Mouse (Mus musculus) forebrain, embryonic 11.5 days (tissue): ENCODE results near the gene Ppef2. TPM values are rescaled to one million over a fixed set of nuclear protein-coding genes. Genes with fewer than 3 reads are reported as not detected.
"Not testable (repeated sequence)": the region's sequence is repeated elsewhere in the genome, so short reads cannot be mapped to it uniquely, and the experiment has no call there.

Experiments used
- ATAC-seq: fragments of 200-750 bp; cut with Nextera tagmentation; replicated peaks from 2 replicates; pipeline ENCODE4 v1.8.0; 2017; ENCODE audit warnings: moderate TSS enrichment; ENCODE audit not compliant: low FRiP score
- DNase-seq: peaks from one replicate; pipeline ENCODE4 v3.0.0-alpha.2; 2017; ENCODE audit warnings: low spot score
- H3K27ac ChIP-seq: fragments of 300-500 bp; sonication (generic); 2 replicates; pipeline ENCODE4 v1.5.1; 2014; ENCODE audit warnings: low read depth, low read length
- H3K27me3 ChIP-seq: fragments of 300-500 bp; sonication (generic); 2 replicates; pipeline ENCODE4 v1.6.1; 2014; ENCODE audit warnings: mild to moderate bottlenecking, low read length, mixed read lengths; ENCODE audit not compliant: control insufficient read depth, insufficient read depth
- H3K36me3 ChIP-seq: fragments of 300-500 bp; sonication (generic); 2 replicates; pipeline ENCODE4 v1.6.1; 2014; ENCODE audit warnings: mild to moderate bottlenecking, low read length, moderate library complexity, mixed read lengths; ENCODE audit not compliant: control insufficient read depth, insufficient read depth
- H3K4me1 ChIP-seq: fragments of 300-500 bp; sonication (generic); replicated peaks from 2 replicates; pipeline ENCODE4 v1.6.1; 2014; ENCODE audit warnings: low read length, mixed read lengths; ENCODE audit not compliant: control insufficient read depth, insufficient read depth
- H3K4me2 ChIP-seq: fragments of 300-500 bp; sonication (generic); 2 replicates; pipeline ENCODE4 v1.6.1; 2014; ENCODE audit warnings: low read depth, mild to moderate bottlenecking, low read length, moderate library complexity, mixed read lengths; ENCODE audit not compliant: severe bottlenecking
- H3K4me3 ChIP-seq: fragments of 300-500 bp; sonication (generic); 2 replicates; pipeline ENCODE4 v1.5.1; 2014; ENCODE audit warnings: low read depth, low read length
- H3K9ac ChIP-seq: fragments of 300-500 bp; sonication (generic); 2 replicates; pipeline ENCODE4 v1.6.1; 2014; ENCODE audit warnings: low read length
- H3K9me3 ChIP-seq: fragments of 300-500 bp; sonication (generic); 2 replicates; pipeline ENCODE4 v1.6.1; 2016; ENCODE audit warnings: low read length, mixed read lengths; ENCODE audit not compliant: control insufficient read depth
- WGBS: fragments of 180-500 bp; shearing (Covaris S2); extraction: QIAGEN DNeasy Blood & Tissue Kit; methylation state at CpG from one replicate; pipeline ENCODE4 v1.1.7; 2014; 5-methylcytosine and 5-hydroxymethylcytosine counted together
- polyA plus RNA-seq: library from polyadenylated mRNA; unstranded; fragments of >200 nt; fragmentation: Nextera tagmentation; extraction: Ambion mirVana; gene quantifications from 2 replicates; pipeline ENCODE4 v1.2.1, GENCODE M21; 2014

Ppef2 gene
- polyA plus RNA-seq, 1 experiment from 2014 or later, result not detected

GRCm38 (mm10) chr5:92195716-92196115 lies 60.4 kb downstream of the Ppef2 start:
- H3K4me2 ChIP-seq, H3K9me3 ChIP-seq, DNase-seq, H3K27me3 ChIP-seq, H3K9ac ChIP-seq, H3K36me3 ChIP-seq, ATAC-seq, H3K4me1 ChIP-seq, H3K4me3 ChIP-seq, H3K27ac ChIP-seq: not testable (repeated sequence)
- 60% methylated on average over 2 of the region's 2 CpGs for WGBS

GRCm38 (mm10) chr5:92188881-92189483 lies 67.1 kb downstream of the Ppef2 start:
- H3K9me3 ChIP-seq, result no peaks in the 10 kb centered on the region
- H3K4me3 ChIP-seq, result no peak overlapping the region
- H3K27ac ChIP-seq, result no peak overlapping the region
- H3K9ac ChIP-seq, result no peak overlapping the region
- no peaks in the 10 kb centered on the region for H3K27me3 ChIP-seq
- no peaks in the 10 kb centered on the region for H3K4me1 ChIP-seq
- peaks cover 3% of the 10 kb centered on the region for H3K36me3 ChIP-seq
- DNase-seq (no peak), ATAC-seq (no peak)
- no peak overlapping the region for H3K4me2 ChIP-seq
- 94% methylated on average over 7 of the region's 7 CpGs for WGBS

- no peak overlapping the region for H3K4me2 ChIP-seq
- no peak for ATAC-seq
- H3K36me3 ChIP-seq, result no peaks in the 10 kb centered on the region
- no peak overlapping the region for H3K4me3 ChIP-seq
- no peaks in the 10 kb centered on the region for H3K9me3 ChIP-seq
- no peaks in the 10 kb centered on the region for H3K4me1 ChIP-seq
- no peaks in the 10 kb centered on the region for H3K27me3 ChIP-seq
- 90% methylated on average over 8 of the region's 8 CpGs for WGBS
- no peak for DNase-seq
- H3K27ac ChIP-seq, result no peak overlapping the region
- H3K9ac ChIP-seq, result no peak overlapping the region
Measured at GRCm38 (mm10) chr5:92183071-92183830, 72.8 kb downstream of the Ppef2 start.

Other genes with a start within 250 kb of the Ppef2 start
- 0.56 and 0.68 TPM in 2 replicates for gene Cdkl2, start 212.4 kb downstream of the Ppef2 start, polyA plus RNA-seq
- 269 and 276 TPM in 2 replicates for gene G3bp2, start 172.6 kb downstream of the Ppef2 start, polyA plus RNA-seq
- 24.2 and 25.7 TPM in 2 replicates for gene Uso1, start 118.3 kb downstream of the Ppef2 start, polyA plus RNA-seq
- gene U90926, start 40.9 kb downstream of the Ppef2 start, polyA plus RNA-seq, result not detected in 2 replicates
- 3.6 and 4.0 TPM in 2 replicates for gene Naaa, start 21.9 kb upstream of the Ppef2 start, polyA plus RNA-seq
- gene Sdad1, start 54.2 kb upstream of the Ppef2 start, polyA plus RNA-seq, result 36.8 and 40.2 TPM in 2 replicates
- not detected in 2 replicates for gene Cxcl9, start 71.8 kb upstream of the Ppef2 start, polyA plus RNA-seq
- gene Art3, start 75.5 kb upstream of the Ppef2 start, polyA plus RNA-seq, result 0.75 and 1.0 TPM in 2 replicates
- 0.23 TPM in 1 of 2 replicates, not detected in the other for gene Cxcl10, start 92.6 kb upstream of the Ppef2 start, polyA plus RNA-seq
- 65.9 and 70.5 TPM in 2 replicates for gene Nup54, start 178.9 kb upstream of the Ppef2 start, polyA plus RNA-seq